Mouse (Mus musculus) spleen, adult 2 months (tissue): ENCODE measurements at regions not wholly inside any gene's neighbourhood (a gene's known extent, or its start where the extent isn't known, plus 50 kb on each side); places are given as distances from the start of the nearest gene placed in this dataset.

Experiments used
- CTCF ChIP-seq: fragments of 200-500 bp; IDR thresholded peaks from 2 replicates; pipeline ENCODE4 v1.5.1; 2011; ENCODE audit warnings: mild to moderate bottlenecking, inconsistent platforms; ENCODE audit not compliant: insufficient read depth, insufficient read length, insufficient replicate concordance; ENCODE audit errors: extremely low read depth
- POLR2A ChIP-seq: fragments of 200-500 bp; IDR thresholded peaks from 2 replicates; pipeline ENCODE4 v1.6.1; 2011; ENCODE audit warnings: low read depth, low read length, inconsistent platforms

- no peak for TF ChIP-seq POLR2A
- no peak for TF ChIP-seq CTCF
Measured at GRCm38 (mm10) chr7:90033086-90033485, 52.3 kb upstream of the Eed start.
